Comparison of ENCODE assay signal across 11 mouse cellular contexts in the genomic region with DNA sequence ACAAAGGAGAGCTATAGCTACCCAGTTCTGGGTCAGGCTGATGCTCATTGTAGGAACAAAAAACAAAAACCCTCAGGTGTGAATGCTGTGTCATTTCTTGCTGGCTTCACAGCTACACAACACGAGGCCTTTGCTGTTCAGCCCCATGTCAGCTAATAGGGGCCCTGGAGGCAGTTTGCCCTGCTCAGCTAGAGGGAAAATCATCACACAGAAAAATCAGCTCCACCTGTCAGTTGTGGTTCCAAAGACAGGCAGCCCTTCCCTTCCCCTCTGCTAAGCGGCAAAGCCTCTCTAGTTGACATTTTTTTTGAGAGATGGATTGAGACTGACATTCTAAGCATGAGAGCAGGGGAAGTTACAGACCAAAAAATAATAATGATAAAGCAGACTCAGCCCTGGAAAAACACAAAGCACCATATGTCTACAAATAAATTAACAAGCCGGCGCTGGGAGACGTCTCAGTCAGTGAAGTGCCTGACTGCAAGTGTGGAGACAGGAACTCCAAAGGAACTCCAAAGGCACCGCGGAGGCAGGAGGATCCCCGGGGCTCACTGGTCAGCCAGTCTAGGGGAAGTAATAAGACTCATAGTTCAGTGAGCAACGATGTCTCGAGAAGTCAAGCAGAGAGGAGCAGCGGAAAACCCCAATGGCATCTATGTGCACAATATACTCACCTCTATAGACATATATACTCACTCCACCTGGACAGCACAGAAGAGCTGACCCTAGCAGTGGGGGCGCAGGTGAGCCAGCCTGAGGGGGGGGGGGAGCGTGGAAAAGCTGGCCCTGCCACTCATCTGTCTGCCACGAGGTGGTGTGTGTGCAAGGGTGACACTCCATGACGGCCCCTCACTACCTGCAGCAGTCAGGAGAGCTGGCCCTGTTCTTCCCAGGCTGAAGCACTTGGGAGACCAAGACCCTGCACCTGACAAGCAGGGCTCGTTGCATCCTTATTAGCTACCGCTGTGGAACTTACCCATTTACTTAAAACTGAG.
DNase-seq lines count a peak whose midpoint lies in the region; ATAC-seq and TF ChIP-seq lines count a peak whose summit lies in the region.
"Had no signal": no experiment of that assay in that cellular context is flagged by ENCODE, and none has a peak within 500 bp of the region (broad histone marks: within the 10 kb centered on the region; RNA-seq: fewer than 3 reads in every experiment).

No protein-coding gene starts in this region.

- no peak overlapping the region for H3K27ac ChIP-seq in kidney, postnatal 0 days
- no peak overlapping the region for H3K27ac ChIP-seq in bone marrow, adult 2 months (ENCODE audit: control insufficient read depth, insufficient read depth, low read depth, low read length, poor library complexity)
- H3K27ac ChIP-seq in hindbrain, embryonic 10.5 days = peak overlapping the region; percentile 74; the same call in 1 of the 2 replicates
- H3K27ac ChIP-seq in midbrain, postnatal 0 days (ENCODE audit: low read depth, low read length) = no peak overlapping the region
- H3K27ac ChIP-seq in intestine, embryonic 15.5 days = no peak overlapping the region
- H3K27ac ChIP-seq: limb, embryonic 10.5 days had no signal

- no peak overlapping the region for H3K4me3 ChIP-seq in kidney, postnatal 0 days (replicated peaks; ENCODE audit: low read depth, low read length)
- no peak overlapping the region for H3K4me3 ChIP-seq in bone marrow, adult 2 months (replicated peaks; ENCODE audit: control insufficient read depth, low read depth, low read length)
- no peak overlapping the region for H3K4me3 ChIP-seq in hindbrain, embryonic 10.5 days
- no peak overlapping the region for H3K4me3 ChIP-seq in midbrain, postnatal 0 days (ENCODE audit: low read depth, low read length)
- H3K4me3 ChIP-seq in intestine, embryonic 15.5 days (replicated peaks) = no peak overlapping the region
- H3K4me3 ChIP-seq: limb, embryonic 10.5 days had no signal

- TF ChIP-seq POLR2A in bone marrow, adult 2 months (IDR thresholded peaks at IDR 0.05; ENCODE audit: borderline replicate concordance, control insufficient read depth, low read depth, low read length) = no peak

- H3K4me2 ChIP-seq in kidney, postnatal 0 days (ENCODE audit: low read length) = no peak overlapping the region
- H3K4me2 ChIP-seq in midbrain, postnatal 0 days (ENCODE audit: low read depth, low read length, poor library complexity, severe bottlenecking) = no peak overlapping the region
- H3K4me2 ChIP-seq in intestine, embryonic 15.5 days (replicated peaks) = no peak overlapping the region

- no peak for DNase-seq in kidney, postnatal 0 days (ENCODE audit: low spot score)
- no peak for DNase-seq in kidney, postnatal 36 days
- DNase-seq in hindbrain, embryonic 10.5 days (ENCODE audit: low spot score) = no peak
- DNase-seq in midbrain, postnatal 0 days (ENCODE audit: low spot score) = no peak
- DNase-seq in Muller cell, postnatal 12 days (ENCODE audit: inconsistent ontology term) = no peak
- DNase-seq: adrenal gland, adult 8-10 months; cerebellum, adult 9-11 months; kidney, adult 11 months had no signal

- H3K27me3 ChIP-seq in kidney, postnatal 0 days (ENCODE audit: insufficient read depth, low read length) = no peaks in the 10 kb centered on the region
- H3K27me3 ChIP-seq in hindbrain, embryonic 10.5 days (ENCODE audit: insufficient read depth, poor library complexity, severe bottlenecking) = no peaks in the 10 kb centered on the region
- H3K27me3 ChIP-seq in midbrain, postnatal 0 days (ENCODE audit: insufficient read depth, low read length) = no peaks in the 10 kb centered on the region
- no peaks in the 10 kb centered on the region for H3K27me3 ChIP-seq in intestine, embryonic 15.5 days (replicated peaks)

- H3K9me3 ChIP-seq in kidney, postnatal 0 days (replicated peaks; ENCODE audit: low read length) = no peaks in the 10 kb centered on the region
- peaks cover 13% of the 10 kb centered on the region for H3K9me3 ChIP-seq in hindbrain, embryonic 10.5 days
- H3K9me3 ChIP-seq in midbrain, postnatal 0 days (ENCODE audit: low read length) = 0 out of 2 replicates have a peak, but pooled peaks cover 3% of the 10 kb centered on the region
- no peaks in the 10 kb centered on the region for H3K9me3 ChIP-seq in intestine, embryonic 15.5 days
- H3K9me3 ChIP-seq: limb, embryonic 10.5 days had no signal

- 0 out of 2 replicates have a peak, but pooled peaks have one; percentile 40 for ATAC-seq in kidney, postnatal 0 days (replicated peaks; ENCODE audit: low FRiP score, low read depth)
- peak; percentile 20 for ATAC-seq in midbrain, postnatal 0 days (ENCODE audit: low FRiP score)
- no peak for ATAC-seq in intestine, embryonic 15.5 days

- peak; percentile 41 for TF ChIP-seq CTCF in kidney, postnatal 0 days (IDR thresholded peaks at IDR 0.05; ENCODE audit: low read depth)
- TF ChIP-seq CTCF in bone marrow, adult 2 months (IDR thresholded peaks at IDR 0.05; ENCODE audit: control insufficient read depth, insufficient read depth, low read length) = peak; percentile 35; the same call in 1 of the 2 replicates
- peak; percentile 45 for TF ChIP-seq CTCF in midbrain, postnatal 0 days (IDR thresholded peaks at IDR 0.05)

- 44% methylated on average over 17 of the region's 17 CpGs for WGBS in kidney, postnatal 0 days
- WGBS in bone marrow, adult 2 months = 40% methylated on average over 17 of the region's 17 CpGs
- 69% methylated on average over 17 of the region's 17 CpGs for WGBS in hindbrain, embryonic 10.5 days
- WGBS in midbrain, postnatal 0 days = 53% methylated on average over 17 of the region's 17 CpGs
- 62% methylated on average over 17 of the region's 17 CpGs for WGBS in intestine, embryonic 15.5 days

- no peaks in the 10 kb centered on the region for H3K36me3 ChIP-seq in kidney, postnatal 0 days (ENCODE audit: insufficient read depth, low read length)
- no peaks in the 10 kb centered on the region for H3K36me3 ChIP-seq in hindbrain, embryonic 10.5 days
- H3K36me3 ChIP-seq in midbrain, postnatal 0 days (ENCODE audit: insufficient read depth, low read length) = no peaks in the 10 kb centered on the region
- no peaks in the 10 kb centered on the region for H3K36me3 ChIP-seq in intestine, embryonic 15.5 days
- H3K36me3 ChIP-seq: limb, embryonic 10.5 days had no signal

- 0 out of 2 replicates have a peak, but pooled peaks cover 5% of the 10 kb centered on the region for H3K4me1 ChIP-seq in kidney, postnatal 0 days (replicated peaks; ENCODE audit: insufficient read depth, low read length)
- H3K4me1 ChIP-seq in bone marrow, adult 2 months (ENCODE audit: control insufficient read depth, insufficient read depth, low read length) = no peaks in the 10 kb centered on the region; the same call in none of the 2 replicates
- H3K4me1 ChIP-seq in hindbrain, embryonic 10.5 days (replicated peaks) = peaks cover 40% of the 10 kb centered on the region
- H3K4me1 ChIP-seq in midbrain, postnatal 0 days (ENCODE audit: insufficient read depth, low read length) = peaks cover 5% of the 10 kb centered on the region; the same call in 1 of the 2 replicates
- no peaks in the 10 kb centered on the region for H3K4me1 ChIP-seq in intestine, embryonic 15.5 days (replicated peaks)

- no peak overlapping the region for H3K9ac ChIP-seq in kidney, postnatal 0 days (ENCODE audit: low read depth, low read length)
- no peak overlapping the region for H3K9ac ChIP-seq in midbrain, postnatal 0 days (replicated peaks; ENCODE audit: low read length, poor library complexity, severe bottlenecking)
- no peak overlapping the region for H3K9ac ChIP-seq in intestine, embryonic 15.5 days
